Mouse (Mus musculus): Measurements from ENCODE around the gene Spata48. TPM values are rescaled to one million over a fixed set of nuclear protein-coding genes. Genes with fewer than 3 reads are reported as not detected.

The Spata48 gene
- total and polyA plus RNA-seq, 2 experiments from 2014 or later: 0.26 to 0.83 TPM

- Histone ChIP-seq H3K4me3 (ENCODE audit: low read length) (no peak overlapping the region), H3K27me3 (ENCODE audit: insufficient read depth, low read length) (no peaks in the 10 kb centered on the region), H3K4me1 (ENCODE audit: insufficient read depth, low read length) (no peaks in the 10 kb centered on the region), H3K36me3 (ENCODE audit: insufficient read depth, low read length) (no peaks in the 10 kb centered on the region), H3K27ac (no peak overlapping the region), H3K4me2 (ENCODE audit: low read depth, low read length) (no peak overlapping the region), H3K9ac (replicated peaks; ENCODE audit: low read length) (no peak overlapping the region), H3K9me3 (ENCODE audit: low read length) (no peaks in the 10 kb centered on the region)
- WGBS: 77% methylated on average over 2 of the region's 2 CpGs
- DNase-seq (ENCODE audit: low spot score) (no peak), ATAC-seq (no peak)
- TF ChIP-seq CTCF (IDR thresholded peaks at IDR 0.05; ENCODE audit: low read depth): no peak
Measured at GRCm38 (mm10) chr11:11530126-11530525, 68.2 kb downstream of the Spata48 start.

GRCm38 (mm10) chr11:11536295-11536694, 74.4 kb downstream of the Spata48 start:
- no peak overlapping the region for H3K4me2 ChIP-seq (ENCODE audit: low read depth, low read length)
- no peaks in the 10 kb centered on the region for H3K36me3 ChIP-seq (ENCODE audit: insufficient read depth, low read length)
- H3K4me1 ChIP-seq (ENCODE audit: insufficient read depth, low read length): no peaks in the 10 kb centered on the region
- no peak for ATAC-seq
- DNase-seq (ENCODE audit: low spot score): no peak
- no peak overlapping the region for H3K9ac ChIP-seq (replicated peaks; ENCODE audit: low read length)
- no peaks in the 10 kb centered on the region for H3K27me3 ChIP-seq (ENCODE audit: insufficient read depth, low read length)
- no peaks in the 10 kb centered on the region for H3K9me3 ChIP-seq (ENCODE audit: low read length)
- WGBS: 92% methylated on average over 1 of the region's 1 CpGs
- H3K27ac ChIP-seq: no peak overlapping the region
- H3K4me3 ChIP-seq (ENCODE audit: low read length): no peak overlapping the region
- no peak for TF ChIP-seq CTCF (IDR thresholded peaks at IDR 0.05; ENCODE audit: low read depth)

- no peaks in the 10 kb centered on the region for H3K27me3 ChIP-seq (ENCODE audit: insufficient read depth, low read length)
- H3K4me3 ChIP-seq (ENCODE audit: low read length): no peak overlapping the region
- no peak for ATAC-seq
- DNase-seq (ENCODE audit: low spot score): no peak
- no peaks in the 10 kb centered on the region for H3K4me1 ChIP-seq (ENCODE audit: insufficient read depth, low read length)
- no peak for TF ChIP-seq CTCF (IDR thresholded peaks at IDR 0.05; ENCODE audit: low read depth)
- H3K27ac ChIP-seq: no peak overlapping the region
- H3K9me3 ChIP-seq (ENCODE audit: low read length): no peaks in the 10 kb centered on the region
- WGBS: 92% methylated on average over 3 of the region's 3 CpGs
- no peak overlapping the region for H3K9ac ChIP-seq (replicated peaks; ENCODE audit: low read length)
- H3K4me2 ChIP-seq (ENCODE audit: low read depth, low read length): no peak overlapping the region
- H3K36me3 ChIP-seq (ENCODE audit: insufficient read depth, low read length): no peaks in the 10 kb centered on the region
Measured at GRCm38 (mm10) chr11:11545948-11546347, 84.1 kb downstream of the Spata48 start.

GRCm38 (mm10) chr11:11546903-11547511, 85.1 kb downstream of the Spata48 start:
- no peak overlapping the region for H3K27ac ChIP-seq
- no peak for DNase-seq (ENCODE audit: low spot score)
- no peak overlapping the region for H3K9ac ChIP-seq (replicated peaks; ENCODE audit: low read length)
- TF ChIP-seq CTCF (IDR thresholded peaks at IDR 0.05; ENCODE audit: low read depth): no peak
- ATAC-seq: no peak
- H3K36me3 ChIP-seq (ENCODE audit: insufficient read depth, low read length): no peaks in the 10 kb centered on the region
- no peak overlapping the region for H3K4me2 ChIP-seq (ENCODE audit: low read depth, low read length)
- H3K4me3 ChIP-seq (ENCODE audit: low read length): no peak overlapping the region
- no peaks in the 10 kb centered on the region for H3K4me1 ChIP-seq (ENCODE audit: insufficient read depth, low read length)
- H3K27me3 ChIP-seq (ENCODE audit: insufficient read depth, low read length): no peaks in the 10 kb centered on the region
- WGBS: 85% methylated on average over 7 of the region's 7 CpGs
- no peaks in the 10 kb centered on the region for H3K9me3 ChIP-seq (ENCODE audit: low read length)

- no peaks in the 10 kb centered on the region for H3K4me1 ChIP-seq (ENCODE audit: insufficient read depth, low read length)
- WGBS: 79% methylated on average over 7 of the region's 7 CpGs
- no peaks in the 10 kb centered on the region for H3K9me3 ChIP-seq (ENCODE audit: low read length)
Measured at GRCm38 (mm10) chr11:11547597-11548240, 85.8 kb downstream of the Spata48 start.

GRCm38 (mm10) chr11:11555563-11555962, 93.7 kb downstream of the Spata48 start:
- Histone ChIP-seq H3K27ac (no peak overlapping the region), H3K4me3 (ENCODE audit: low read length) (no peak overlapping the region), H3K9ac (replicated peaks; ENCODE audit: low read length) (no peak overlapping the region), H3K4me2 (ENCODE audit: low read depth, low read length) (no peak overlapping the region), H3K36me3 (ENCODE audit: insufficient read depth, low read length) (no peaks in the 10 kb centered on the region), H3K9me3 (ENCODE audit: low read length) (no peaks in the 10 kb centered on the region), H3K27me3 (ENCODE audit: insufficient read depth, low read length) (no peaks in the 10 kb centered on the region), H3K4me1 (ENCODE audit: insufficient read depth, low read length) (no peaks in the 10 kb centered on the region)
- no peak for TF ChIP-seq CTCF (IDR thresholded peaks at IDR 0.05; ENCODE audit: low read depth)
- DNase-seq (ENCODE audit: low spot score) (no peak), ATAC-seq (no peak)
- WGBS: 77% methylated on average over 8 of the region's 8 CpGs

More at GRCm38 (mm10) chr11:11547597-11548240, 85.8 kb downstream of the Spata48 start:
- Histone ChIP-seq H3K27me3 (ENCODE audit: insufficient read depth, low read length) (no peaks in the 10 kb centered on the region), H3K4me2 (ENCODE audit: low read depth, low read length) (no peak overlapping the region), H3K36me3 (ENCODE audit: insufficient read depth, low read length) (no peaks in the 10 kb centered on the region), H3K4me3 (ENCODE audit: low read length) (no peak overlapping the region), H3K9ac (replicated peaks; ENCODE audit: low read length) (no peak overlapping the region), H3K27ac (no peak overlapping the region)
- no peak for TF ChIP-seq CTCF (IDR thresholded peaks at IDR 0.05; ENCODE audit: low read depth)
- no peak for ATAC-seq
- no peak for DNase-seq (ENCODE audit: low spot score)

GRCm38 (mm10) chr11:11556186-11556585, 94.3 kb downstream of the Spata48 start:
- no peak for TF ChIP-seq CTCF (IDR thresholded peaks at IDR 0.05; ENCODE audit: low read depth)
- Histone ChIP-seq H3K4me1 (ENCODE audit: insufficient read depth, low read length) (no peaks in the 10 kb centered on the region), H3K36me3 (ENCODE audit: insufficient read depth, low read length) (no peaks in the 10 kb centered on the region), H3K27ac (no peak overlapping the region), H3K9ac (replicated peaks; ENCODE audit: low read length) (no peak overlapping the region), H3K4me2 (ENCODE audit: low read depth, low read length) (no peak overlapping the region), H3K27me3 (ENCODE audit: insufficient read depth, low read length) (no peaks in the 10 kb centered on the region), H3K4me3 (ENCODE audit: low read length) (no peak overlapping the region), H3K9me3 (ENCODE audit: low read length) (no peaks in the 10 kb centered on the region)
- no peak for ATAC-seq
- no peak for DNase-seq (ENCODE audit: low spot score)
- WGBS: 97% methylated on average over 1 of the region's 1 CpGs
